24 mouse cellular contexts compared by ENCODE assay signal in the genomic region with DNA sequence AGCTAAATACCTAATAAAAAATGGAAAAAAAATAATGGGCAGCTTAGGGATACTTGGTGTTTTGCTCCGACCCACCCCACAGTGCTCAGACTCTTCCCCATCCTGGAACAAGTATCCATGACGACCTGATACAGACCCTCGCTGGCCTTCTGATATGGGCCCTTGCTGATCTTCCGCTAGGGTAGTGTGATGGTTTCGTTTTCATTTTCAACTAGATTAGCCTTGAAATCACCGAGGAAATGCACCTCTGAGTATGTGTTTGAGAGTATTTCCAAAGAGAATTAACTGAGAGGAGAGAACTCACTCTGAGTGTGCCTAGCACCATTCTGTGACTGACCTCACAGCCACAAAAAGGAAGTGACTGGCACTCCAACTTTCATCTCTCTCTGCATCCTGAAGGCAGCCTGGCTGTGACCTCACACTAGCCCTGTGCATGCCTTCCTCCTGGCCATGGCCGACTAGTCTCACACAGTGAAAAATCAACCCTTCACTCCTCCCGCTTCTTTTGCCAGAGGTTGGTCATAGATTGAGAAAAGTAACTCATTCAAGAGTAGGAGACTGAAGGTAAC.
"Had no signal": no experiment of that assay in that cellular context is flagged by ENCODE, and none has a peak within 500 bp of the region (broad histone marks: within the 10 kb centered on the region; RNA-seq: fewer than 3 reads in every experiment).

No protein-coding gene starts in this region.

- H3K4me2 ChIP-seq: kidney, embryonic 15.5 days; limb, embryonic 12.5 days; limb, embryonic 15.5 days; liver, embryonic 11.5 days; lung, embryonic 14.5 days; midbrain, embryonic 13.5 days; neural tube, embryonic 13.5 days had no signal

- H3K36me3 ChIP-seq: kidney, embryonic 15.5 days; limb, embryonic 12.5 days; limb, embryonic 15.5 days; midbrain, embryonic 10.5 days; midbrain, embryonic 13.5 days; neural tube, embryonic 13.5 days had no signal

- H3K4me3 ChIP-seq: kidney, embryonic 15.5 days; limb, embryonic 12.5 days; limb, embryonic 15.5 days; megakaryocyte, embryonic 14.5 days; midbrain, embryonic 10.5 days; midbrain, embryonic 13.5 days; myocyte; neural tube, embryonic 13.5 days had no signal

- DNase-seq: kidney, postnatal 10 days; kidney, postnatal 36 days; layer of hippocampus, postnatal 36 days; left cerebral cortex, postnatal 4 days; liver, postnatal 0 days; lung, embryonic 14.5 days; lung, postnatal 36 days; right cerebral cortex, postnatal 14 days; right cerebral cortex, postnatal 4 days; thymus, adult 2 months; thymus, postnatal 25 days had no signal

- H3K27me3 ChIP-seq: kidney, embryonic 15.5 days; limb, embryonic 12.5 days; limb, embryonic 15.5 days; megakaryocyte, embryonic 14.5 days; midbrain, embryonic 13.5 days; neural tube, embryonic 13.5 days had no signal

- ATAC-seq: liver, postnatal 0 days; lung, postnatal 0 days; midbrain, embryonic 13.5 days; midbrain, embryonic 16.5 days had no signal

- H3K27ac ChIP-seq: kidney, embryonic 15.5 days; limb, embryonic 12.5 days; limb, embryonic 15.5 days; liver, embryonic 14.5 days; midbrain, embryonic 10.5 days; midbrain, embryonic 13.5 days; neural tube, embryonic 13.5 days; stomach, postnatal 0 days had no signal

- H3K4me1 ChIP-seq: kidney, embryonic 15.5 days; limb, embryonic 12.5 days; limb, embryonic 15.5 days; megakaryocyte, embryonic 14.5 days; midbrain, embryonic 13.5 days; neural tube, embryonic 13.5 days had no signal

- H3K9me3 ChIP-seq: kidney, embryonic 15.5 days; limb, embryonic 12.5 days; limb, embryonic 15.5 days; midbrain, embryonic 10.5 days; midbrain, embryonic 13.5 days; neural tube, embryonic 13.5 days had no signal

- H3K9ac ChIP-seq: kidney, embryonic 15.5 days; limb, embryonic 12.5 days; limb, embryonic 15.5 days; liver, embryonic 14.5 days; liver, postnatal 0 days; lung, embryonic 14.5 days; midbrain, embryonic 13.5 days; neural tube, embryonic 13.5 days had no signal
